In genomic region chr1:88749106-88749505, GRCm38 (mm10) we compare ENCODE assay signal across 20 mouse cellular contexts.
"Had no signal": no experiment of that assay in that cellular context is flagged by ENCODE, and none has a peak within 500 bp of the region (broad histone marks: within the 10 kb centered on the region; RNA-seq: fewer than 3 reads in every experiment).

No protein-coding gene starts in this region.

- H3K9me3 ChIP-seq: intestine, embryonic 15.5 days; kidney, embryonic 15.5 days; liver, embryonic 13.5 days; midbrain, embryonic 10.5 days; midbrain, embryonic 13.5 days; neural tube, embryonic 13.5 days had no signal

- H3K9ac ChIP-seq: intestine, embryonic 15.5 days; kidney, embryonic 15.5 days; liver, embryonic 13.5 days; lung, embryonic 14.5 days; midbrain, embryonic 13.5 days; neural tube, embryonic 13.5 days had no signal

- H3K4me2 ChIP-seq: intestine, embryonic 15.5 days; kidney, embryonic 15.5 days; liver, embryonic 13.5 days; lung, embryonic 14.5 days; midbrain, embryonic 13.5 days; neural tube, embryonic 13.5 days had no signal

- H3K27me3 ChIP-seq: intestine, embryonic 15.5 days; kidney, embryonic 15.5 days; liver, embryonic 13.5 days had no signal

- ATAC-seq: intestine, embryonic 15.5 days; lung, postnatal 0 days; midbrain, embryonic 13.5 days; midbrain, embryonic 16.5 days had no signal

- H3K27ac ChIP-seq: intestine, embryonic 15.5 days; kidney, embryonic 15.5 days; left cerebral cortex, adult 2 months; liver, embryonic 13.5 days; midbrain, embryonic 10.5 days; midbrain, embryonic 13.5 days; neural tube, embryonic 13.5 days had no signal

- H3K4me1 ChIP-seq: liver, embryonic 13.5 days had no signal

- H3K4me3 ChIP-seq: intestine, embryonic 15.5 days; kidney, embryonic 15.5 days; left cerebral cortex, adult 2 months; liver, embryonic 13.5 days; megakaryocyte, embryonic 14.5 days; midbrain, embryonic 10.5 days; midbrain, embryonic 13.5 days; myocyte; neural tube, embryonic 13.5 days had no signal

- H3K36me3 ChIP-seq: intestine, embryonic 15.5 days; kidney, embryonic 15.5 days; liver, embryonic 13.5 days; midbrain, embryonic 10.5 days; midbrain, embryonic 13.5 days; neural tube, embryonic 13.5 days had no signal

- DNase-seq: kidney, adult 11 months; kidney, adult 8-10 months; kidney, postnatal 10 days; kidney, postnatal 36 days; layer of hippocampus, postnatal 36 days; liver, embryonic 13.5 days; lung, embryonic 14.5 days; retina, postnatal 1 day; right cerebral cortex, postnatal 25 days; thymus, postnatal 36 days had no signal
